ENCODE assay signal across 9 mouse cellular contexts in the genomic region with DNA sequence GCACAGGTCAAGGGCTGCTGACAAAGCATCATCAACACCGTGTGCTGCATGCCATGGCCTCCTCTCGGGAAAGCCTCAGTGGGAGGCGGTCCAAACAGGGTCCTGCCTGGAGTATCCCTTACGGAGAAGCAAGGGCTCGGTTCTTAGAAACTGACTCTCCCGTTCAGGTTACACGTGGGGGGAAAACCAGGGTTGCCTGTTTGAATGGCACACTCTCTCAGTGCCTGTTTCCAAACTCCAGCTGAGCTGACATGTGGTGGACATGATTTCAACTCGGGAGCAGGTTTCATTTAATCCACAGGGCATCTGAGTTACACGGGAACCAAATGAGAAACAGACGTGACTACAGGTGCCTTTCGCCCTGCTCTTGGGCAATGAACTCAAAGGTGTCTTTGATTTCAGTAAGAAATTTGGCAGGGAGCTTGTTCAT.
DNase-seq lines count a peak whose midpoint lies in the region; ATAC-seq lines count a peak whose summit lies in the region.
"Had no signal": no experiment of that assay in that cellular context is flagged by ENCODE, and none has a peak within 500 bp of the region (broad histone marks: within the 10 kb centered on the region; RNA-seq: fewer than 3 reads in every experiment).

No protein-coding gene starts in this region.

- peak; percentile 26 for DNase-seq in forebrain, embryonic 10.5 days (ENCODE audit: extremely low spot score, low spot score)
- no peak for DNase-seq in forebrain, embryonic 14.5 days (ENCODE audit: low spot score)
- DNase-seq in midbrain, embryonic 10.5 days (ENCODE audit: low spot score), result no peak
- peak; percentile 47 for DNase-seq in kidney, adult 18-20 months
- peak; percentile 33 for DNase-seq in skeletal muscle tissue, adult 2 months (ENCODE audit: low read depth, low spot score)
- no peak for DNase-seq in T-cell, adult 2 months (ENCODE audit: low spot score)
- no peak for DNase-seq in ovary, postnatal 36 days (ENCODE audit: low spot score)

- ATAC-seq in forebrain, embryonic 14.5 days, result no peak
- no peak for ATAC-seq in midbrain, embryonic 16.5 days

- H3K9ac ChIP-seq in forebrain, embryonic 14.5 days (ENCODE audit: low read length), result no peak overlapping the region
- H3K9ac ChIP-seq in midbrain, embryonic 16.5 days (ENCODE audit: low read depth, low read length), result no peak overlapping the region
- H3K9ac ChIP-seq: hindbrain, embryonic 15.5 days had no signal

- 52% methylated on average over 11 of the region's 11 CpGs for WGBS in forebrain, embryonic 10.5 days
- WGBS in forebrain, embryonic 14.5 days, result 39% methylated on average over 11 of the region's 11 CpGs
- WGBS in midbrain, embryonic 10.5 days, result 57% methylated on average over 11 of the region's 11 CpGs
- WGBS in midbrain, embryonic 16.5 days, result 48% methylated on average over 11 of the region's 11 CpGs

- no peaks in the 10 kb centered on the region for H3K36me3 ChIP-seq in forebrain, embryonic 10.5 days (replicated peaks)
- no peaks in the 10 kb centered on the region for H3K36me3 ChIP-seq in forebrain, embryonic 14.5 days (ENCODE audit: control insufficient read depth, insufficient read depth, low read length)
- H3K36me3 ChIP-seq in midbrain, embryonic 10.5 days, result no peaks in the 10 kb centered on the region
- H3K36me3 ChIP-seq in midbrain, embryonic 16.5 days (ENCODE audit: control insufficient read depth, insufficient read depth, low read length), result no peaks in the 10 kb centered on the region
- H3K36me3 ChIP-seq: hindbrain, embryonic 15.5 days had no signal

- H3K27me3 ChIP-seq in forebrain, embryonic 10.5 days (ENCODE audit: poor library complexity, severe bottlenecking), result no peaks in the 10 kb centered on the region
- no peaks in the 10 kb centered on the region for H3K27me3 ChIP-seq in forebrain, embryonic 14.5 days (replicated peaks; ENCODE audit: control insufficient read depth, insufficient read depth, low read length)
- no peaks in the 10 kb centered on the region for H3K27me3 ChIP-seq in midbrain, embryonic 10.5 days (ENCODE audit: low read depth, poor library complexity, severe bottlenecking)
- H3K27me3 ChIP-seq in midbrain, embryonic 16.5 days (ENCODE audit: control insufficient read depth, insufficient read depth, low read depth, low read length), result no peaks in the 10 kb centered on the region
- H3K27me3 ChIP-seq: hindbrain, embryonic 15.5 days had no signal

- no peaks in the 10 kb centered on the region for H3K9me3 ChIP-seq in forebrain, embryonic 10.5 days
- H3K9me3 ChIP-seq in forebrain, embryonic 14.5 days (replicated peaks; ENCODE audit: control insufficient read depth, low read length), result no peaks in the 10 kb centered on the region
- H3K9me3 ChIP-seq in midbrain, embryonic 10.5 days (replicated peaks), result no peaks in the 10 kb centered on the region
- H3K9me3 ChIP-seq in midbrain, embryonic 16.5 days (replicated peaks; ENCODE audit: control insufficient read depth, low read length, poor library complexity, severe bottlenecking), result no peaks in the 10 kb centered on the region
- H3K9me3 ChIP-seq: hindbrain, embryonic 15.5 days had no signal

- no peak overlapping the region for H3K4me3 ChIP-seq in forebrain, embryonic 10.5 days
- no peak overlapping the region for H3K4me3 ChIP-seq in forebrain, embryonic 14.5 days (ENCODE audit: low read depth, low read length)
- H3K4me3 ChIP-seq in midbrain, embryonic 10.5 days, result no peak overlapping the region
- no peak overlapping the region for H3K4me3 ChIP-seq in midbrain, embryonic 16.5 days (ENCODE audit: low read depth, low read length)
- H3K4me3 ChIP-seq: hindbrain, embryonic 15.5 days had no signal

- H3K4me2 ChIP-seq in forebrain, embryonic 14.5 days (ENCODE audit: low read length), result no peak overlapping the region
- no peak overlapping the region for H3K4me2 ChIP-seq in midbrain, embryonic 16.5 days (ENCODE audit: low read length)
- H3K4me2 ChIP-seq: hindbrain, embryonic 15.5 days had no signal

- peak overlapping the region; percentile 9; the same call in 1 of the 2 replicates for H3K27ac ChIP-seq in forebrain, embryonic 10.5 days
- no peak overlapping the region for H3K27ac ChIP-seq in forebrain, embryonic 14.5 days (ENCODE audit: low read depth, low read length)
- H3K27ac ChIP-seq in midbrain, embryonic 10.5 days (replicated peaks), result 0 out of 2 replicates have a peak overlapping the region, but pooled peaks have one; percentile 17
- no peak overlapping the region for H3K27ac ChIP-seq in midbrain, embryonic 16.5 days (ENCODE audit: low read length)
- H3K27ac ChIP-seq: hindbrain, embryonic 15.5 days had no signal

- H3K4me1 ChIP-seq in forebrain, embryonic 10.5 days, result peaks cover 44% of the 10 kb centered on the region
- peaks cover 46% of the 10 kb centered on the region for H3K4me1 ChIP-seq in forebrain, embryonic 14.5 days (ENCODE audit: control insufficient read depth, insufficient read depth, low read length)
- H3K4me1 ChIP-seq in midbrain, embryonic 10.5 days, result peaks cover 18% of the 10 kb centered on the region
- peaks cover 12% of the 10 kb centered on the region for H3K4me1 ChIP-seq in midbrain, embryonic 16.5 days (ENCODE audit: control insufficient read depth, insufficient read depth, low read length)

Comparison
In these comparisons a context has a peak if more than half of its experiments do, and no peak if none do; other contexts are left out.
1. DNase-seq: peak in forebrain, embryonic 10.5 days (single experiment), kidney, adult 18-20 months (single experiment) and skeletal muscle tissue, adult 2 months (single experiment); none in forebrain, embryonic 14.5 days (single experiment), midbrain, embryonic 10.5 days (single experiment), T-cell, adult 2 months (single experiment) and ovary, postnatal 36 days (single experiment).
2. H3K27ac ChIP-seq: peak in forebrain, embryonic 10.5 days (single experiment) and midbrain, embryonic 10.5 days (single experiment); none in forebrain, embryonic 14.5 days (single experiment) and midbrain, embryonic 16.5 days (single experiment).